Mouse (Mus musculus): ENCODE measurements around the gene 1700016D06Rik. TPM values are rescaled to one million over a fixed set of nuclear protein-coding genes. Genes with fewer than 3 reads are reported as not detected.

Gene 1700016D06Rik
- total and polyA plus RNA-seq, 3 experiments: not detected

- no peaks in the 10 kb centered on the region for H3K9me3 ChIP-seq (replicated peaks; ENCODE audit: low read length)
- no peak overlapping the region for H3K4me3 ChIP-seq (replicated peaks in 1 of 3; ENCODE audit: low read depth in 2 of 3, low read length in 2 of 3, poor library complexity in 1 of 3)
- DNase-seq (ENCODE audit: extremely low read depth): no peak
- no peaks in the 10 kb centered on the region for H3K27me3 ChIP-seq (replicated peaks)
- H3K4me1 ChIP-seq (ENCODE audit: control insufficient read depth in 1 of 2, insufficient read depth in 2 of 2): peaks cover 0 to 30% of the 10 kb centered on the region in 2 experiments; a peak in 2 of 4 replicates
- peaks cover 52 to 86% of the 10 kb centered on the region in 2 experiments for H3K36me3 ChIP-seq (replicated peaks in 1 of 2; ENCODE audit: control insufficient read depth in 1 of 2, insufficient read depth in 1 of 2, low read length in 1 of 2)
- TF ChIP-seq SMC3 (IDR thresholded peaks at IDR 0.05; ENCODE audit: low read depth, low read length) (no peak), RAD21 (IDR thresholded peaks at IDR 0.05; ENCODE audit: low read depth, low read length) (no peak), HCFC1 (IDR thresholded peaks at IDR 0.05; ENCODE audit: low read depth, low read length) (no peak), CHD2 (IDR thresholded peaks at IDR 0.05; ENCODE audit: low read length) (no peak), POLR2AphosphoS2 (IDR thresholded peaks at IDR 0.05; ENCODE audit: low read depth, low read length) (no peak), CTCF (conservative IDR thresholded peaks at IDR 0.05 in 1 of 2, IDR thresholded peaks at IDR 0.05 in 1 of 2; ENCODE audit: low read depth in 2 of 2, low read length in 2 of 2) (no peak), MAX (IDR thresholded peaks at IDR 0.05; ENCODE audit: low read length) (no peak), UBTF (IDR thresholded peaks at IDR 0.05; ENCODE audit: low read depth, low read length) (no peak), ZNF384 (IDR thresholded peaks at IDR 0.05; ENCODE audit: low read depth, low read length) (no peak), CHD1 (IDR thresholded peaks at IDR 0.05; ENCODE audit: low read depth, low read length) (no peak), TCF12 (IDR thresholded peaks at IDR 0.05; ENCODE audit: low read depth, low read length) (no peak), NRF1 (IDR thresholded peaks at IDR 0.05; ENCODE audit: low read depth, low read length) (no peak), ZC3H11A (IDR thresholded peaks at IDR 0.05; ENCODE audit: low read depth, low read length) (no peak), POLR2A (IDR thresholded peaks at IDR 0.05; ENCODE audit: low read depth, low read length) (no peak), RCOR1 (conservative IDR thresholded peaks at IDR 0.05; ENCODE audit: low read depth, low read length) (no peak), KAT2A (IDR thresholded peaks at IDR 0.05; ENCODE audit: insufficient replicate concordance, low read length) (no peak), IRF4 (IDR thresholded peaks at IDR 0.05; ENCODE audit: low read depth, low read length) (no peak)
- in situ Hi-C loops (cut with MboI; ENCODE audit: low pct_ligation_motif_present, low pct_unique_long_range_greater_than_20kb, low sequenced_read_pairs): no loop called here
- H3K79me2 ChIP-seq (replicated peaks; ENCODE audit: control insufficient read depth, extremely low read depth, insufficient read depth, poor library complexity, severe bottlenecking): peaks cover 39% of the 10 kb centered on the region
- dilution Hi-C loops (cut with MboI; ENCODE audit: extremely low pct_ligation_motif_present, extremely low pct_unique_long_range_greater_than_20kb, low sequenced_read_pairs): no loop called here
- H3K9ac ChIP-seq (ENCODE audit: insufficient read depth, low read depth): no peak overlapping the region
- no peak overlapping the region for H3K4me2 ChIP-seq (ENCODE audit: insufficient read depth, low read depth, poor library complexity, severe bottlenecking)
- H3K27ac ChIP-seq (ENCODE audit: insufficient read depth, low read depth): no peak overlapping the region
Measured at GRCm38 (mm10) chr8:11628506-11629132, 72.2 kb downstream of the 1700016D06Rik start.

- H3K4me3 ChIP-seq (replicated peaks in 1 of 3; ENCODE audit: low read depth in 2 of 3, low read length in 2 of 3, poor library complexity in 1 of 3): no peak overlapping the region
- no peak for TF ChIP-seq MAFK (IDR thresholded peaks at IDR 0.05; ENCODE audit: insufficient replicate concordance, low read length)
- TF ChIP-seq SIN3A (IDR thresholded peaks at IDR 0.05; ENCODE audit: low read length): no peak
- TF ChIP-seq ZNF384 (IDR thresholded peaks at IDR 0.05; ENCODE audit: low read depth, low read length): no peak
- TF ChIP-seq MAX (IDR thresholded peaks at IDR 0.05; ENCODE audit: low read length): no peak
- TF ChIP-seq ETS1 (conservative IDR thresholded peaks at IDR 0.05; ENCODE audit: low read depth, low read length): no peak
- TF ChIP-seq TCF12 (IDR thresholded peaks at IDR 0.05; ENCODE audit: low read depth, low read length): no peak
- peaks cover 0 to 21% of the 10 kb centered on the region in 2 experiments; a peak in 2 of 4 replicates for H3K4me1 ChIP-seq (ENCODE audit: control insufficient read depth in 1 of 2, insufficient read depth in 2 of 2)
- no peak overlapping the region for H3K27ac ChIP-seq (ENCODE audit: insufficient read depth, low read depth)
- no peaks in the 10 kb centered on the region for H3K9me3 ChIP-seq (replicated peaks; ENCODE audit: low read length)
- H3K9ac ChIP-seq (ENCODE audit: insufficient read depth, low read depth): no peak overlapping the region
- no peak for DNase-seq (ENCODE audit: extremely low read depth)
- in situ Hi-C loops (cut with MboI; ENCODE audit: low pct_ligation_motif_present, low pct_unique_long_range_greater_than_20kb, low sequenced_read_pairs): no loop called here
- dilution Hi-C loops (cut with MboI; ENCODE audit: extremely low pct_ligation_motif_present, extremely low pct_unique_long_range_greater_than_20kb, low sequenced_read_pairs): no loop called here
- H3K79me2 ChIP-seq (replicated peaks; ENCODE audit: control insufficient read depth, extremely low read depth, insufficient read depth, poor library complexity, severe bottlenecking): peaks cover 30% of the 10 kb centered on the region
- H3K27me3 ChIP-seq (replicated peaks): no peaks in the 10 kb centered on the region
- no peak overlapping the region for H3K4me2 ChIP-seq (ENCODE audit: insufficient read depth, low read depth, poor library complexity, severe bottlenecking)
- peaks cover 53 to 89% of the 10 kb centered on the region in 2 experiments for H3K36me3 ChIP-seq (replicated peaks in 1 of 2; ENCODE audit: control insufficient read depth in 1 of 2, insufficient read depth in 1 of 2, low read length in 1 of 2)
Measured at GRCm38 (mm10) chr8:11627717-11628116, 73.1 kb downstream of the 1700016D06Rik start.
